In the genomic region with DNA sequence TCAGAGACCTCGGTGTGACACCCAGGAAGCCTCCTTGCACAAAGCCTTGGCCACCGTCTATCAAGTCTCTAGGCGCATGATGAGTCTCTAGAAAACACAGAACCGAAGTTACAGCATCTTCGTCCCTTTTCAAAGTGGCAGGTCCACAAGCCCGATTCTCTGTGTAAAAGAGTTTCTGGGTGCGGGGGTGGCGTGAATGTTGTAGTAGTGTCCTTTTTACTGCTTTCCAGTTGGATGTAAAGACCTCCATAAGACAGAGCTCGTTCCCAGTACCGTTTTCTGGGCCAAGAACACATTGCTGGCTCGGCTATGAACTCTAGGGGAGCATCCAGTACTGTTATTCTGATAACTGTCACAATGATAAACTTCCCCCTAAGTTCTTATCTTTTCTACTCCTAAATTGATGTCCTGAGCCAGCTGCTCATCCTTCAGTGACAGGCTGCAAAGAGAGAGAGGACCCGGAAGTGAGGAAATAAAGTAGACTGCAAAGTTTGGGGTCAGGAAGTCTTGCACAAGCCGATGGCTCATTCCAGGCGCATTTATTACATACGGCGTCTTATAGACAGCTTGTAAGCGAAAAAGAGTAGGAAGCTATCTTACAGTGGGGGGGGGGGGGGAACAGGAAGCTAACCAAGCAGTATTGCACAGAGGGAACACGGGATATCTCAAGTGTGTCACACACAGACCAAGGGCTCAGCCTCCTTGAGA, we compare ENCODE assay signal across 36 mouse cellular contexts. TPM values are rescaled to one million over a fixed set of nuclear protein-coding genes. Genes with fewer than 3 reads are reported as not detected.
DNase-seq lines count a peak whose midpoint lies in the region; ATAC-seq lines count a peak whose summit lies in the region.
"Had no signal": no experiment of that assay in that cellular context is flagged by ENCODE, and none has a peak within 500 bp of the region (broad histone marks: within the 10 kb centered on the region; RNA-seq: fewer than 3 reads in every experiment).

No protein-coding gene starts in this region.

- H3K9ac ChIP-seq in kidney, embryonic 14.5 days (ENCODE audit: low read depth, low read length), result no peak overlapping the region
- H3K9ac ChIP-seq: forebrain, embryonic 12.5 days; forebrain, postnatal 0 days; hindbrain, embryonic 12.5 days; intestine, embryonic 15.5 days; liver, embryonic 14.5 days; lung, embryonic 15.5 days; neural tube, embryonic 12.5 days had no signal

- H3K9me3 ChIP-seq in kidney, embryonic 14.5 days (ENCODE audit: control insufficient read depth, low read length), result no peaks in the 10 kb centered on the region
- H3K9me3 ChIP-seq: forebrain, embryonic 12.5 days; hindbrain, embryonic 12.5 days; intestine, embryonic 15.5 days; lung, embryonic 15.5 days; midbrain, embryonic 10.5 days; neural tube, embryonic 12.5 days had no signal

- H3K27ac ChIP-seq in kidney, embryonic 14.5 days (ENCODE audit: low read depth, low read length), result peak overlapping the region; percentile 6; the same call in 1 of the 2 replicates
- H3K27ac ChIP-seq: forebrain, embryonic 12.5 days; hindbrain, embryonic 12.5 days; hindbrain, postnatal 0 days; intestine, embryonic 15.5 days; liver, embryonic 14.5 days; lung, embryonic 15.5 days; midbrain, embryonic 10.5 days; neural tube, embryonic 12.5 days; stomach, postnatal 0 days had no signal

- no peak overlapping the region for H3K4me3 ChIP-seq in kidney, embryonic 14.5 days (ENCODE audit: low read length)
- H3K4me3 ChIP-seq: erythroblast, embryonic 14.5 days; forebrain, embryonic 12.5 days; hindbrain, embryonic 12.5 days; intestine, embryonic 15.5 days; lung, embryonic 15.5 days; midbrain, embryonic 10.5 days; myocyte; neural tube, embryonic 12.5 days had no signal

- no peaks in the 10 kb centered on the region for H3K27me3 ChIP-seq in kidney, embryonic 14.5 days (ENCODE audit: control insufficient read depth, insufficient read depth, low read length)
- H3K27me3 ChIP-seq: intestine, embryonic 15.5 days; lung, embryonic 15.5 days had no signal

- H3K4me2 ChIP-seq in kidney, embryonic 14.5 days (replicated peaks; ENCODE audit: low read depth, low read length), result no peak overlapping the region
- H3K4me2 ChIP-seq: forebrain, embryonic 12.5 days; hindbrain, embryonic 12.5 days; intestine, embryonic 15.5 days; lung, embryonic 15.5 days; neural tube, embryonic 12.5 days had no signal

- ATAC-seq in kidney, embryonic 14.5 days (ENCODE audit: low FRiP score, low TSS enrichment), result no peak
- ATAC-seq: forebrain, postnatal 0 days; hindbrain, postnatal 0 days; intestine, embryonic 15.5 days had no signal

- H3K36me3 ChIP-seq in kidney, embryonic 14.5 days (ENCODE audit: control insufficient read depth, insufficient read depth, low read length), result no peaks in the 10 kb centered on the region
- H3K36me3 ChIP-seq: forebrain, embryonic 12.5 days; hindbrain, embryonic 12.5 days; intestine, embryonic 15.5 days; lung, embryonic 15.5 days; midbrain, embryonic 10.5 days; neural tube, embryonic 12.5 days had no signal

- peaks cover 4% of the 10 kb centered on the region; the same call in 1 of the 2 replicates for H3K4me1 ChIP-seq in kidney, embryonic 14.5 days (ENCODE audit: control insufficient read depth, insufficient read depth, low read length)
- H3K4me1 ChIP-seq: neural tube, embryonic 12.5 days had no signal

- WGBS in kidney, embryonic 14.5 days, result 69% methylated on average over 18 of the region's 18 CpGs

- no peak for DNase-seq in kidney, adult 18-20 months
- peak; percentile 33 for DNase-seq in testis, postnatal 10 days (ENCODE audit: low spot score)
- no peak for DNase-seq in testis, postnatal 14 days (ENCODE audit: low spot score)
- peak; percentile 44 for DNase-seq in kidney, postnatal 10 days
- no peak for DNase-seq in spleen, adult 18-20 months
- no peak for DNase-seq in c-Kit-positive CD71-positive TER-119-positive erythroid progenitor cells, embryonic 14.5 days (ENCODE audit: low spot score)
- DNase-seq: adrenal gland, adult 2 months; adrenal gland, postnatal 36 days; B cell, adult 2 months; cerebellum, adult 2 months; cerebellum, postnatal 14 days; forebrain, postnatal 0 days; heart, postnatal 14 days; liver; right cerebral cortex, adult 18-20 months; thymus, postnatal 4 days had no signal

RNA-seq across cellular contexts. Expression of a gene that starts 18.9 kb away (rescaled TPM):
- not detected in 2 replicates for polyA plus RNA-seq in kidney, embryonic 14.5 days (2014; fragmentation: Nextera tagmentation; extraction: Ambion mirVana)
- polyA plus RNA-seq: adrenal gland, adult 2 months; brain, embryonic 14.5 days; cerebellum, adult 2 months; cortical plate, adult 2 months; embryonic facial prominence, embryonic 14.5 days; erythroblast, embryonic 14.5 days; forebrain, embryonic 12.5 days; forebrain, postnatal 0 days; heart, embryonic 14.5 days; hindbrain, embryonic 12.5 days; hindbrain, postnatal 0 days; intestine, embryonic 15.5 days; limb, embryonic 11.5 days; liver, embryonic 14.5 days; lung, embryonic 15.5 days; midbrain, embryonic 10.5 days; midbrain, postnatal 0 days; myocyte; neural tube, embryonic 12.5 days; spleen, adult 2 months; stomach, postnatal 0 days; thymus, postnatal 0 days had no signal

RNA-seq across cellular contexts. Expression of a gene that starts 53.3 kb away (rescaled TPM):
- 15.5 and 17.0 TPM in 2 replicates for polyA plus RNA-seq in kidney, embryonic 14.5 days (2014; fragmentation: Nextera tagmentation; extraction: Ambion mirVana)

Comparison
In these comparisons a context has a peak if more than half of its experiments do, and no peak if none do; other contexts are left out.
1. DNase-seq: peak in testis, postnatal 10 days (single experiment) and kidney, postnatal 10 days (single experiment); none in kidney, adult 18-20 months (single experiment), testis, postnatal 14 days (single experiment), spleen, adult 18-20 months (0 of 2) and c-Kit-positive CD71-positive TER-119-positive erythroid progenitor cells, embryonic 14.5 days (single experiment).